Mouse (Mus musculus) gastrocnemius, postnatal 10 days (tissue): ENCODE data around the gene S100a7a. TPM values are rescaled to one million over a fixed set of nuclear protein-coding genes. Genes with fewer than 3 reads are reported as not detected.

Experiments used
- total RNA-seq, 2 experiments: library from RNA; stranded (reverse); gene quantifications; 2 replicates each; pipeline ENCODE4 v1.2.3; 2021

S100a7a gene
- total RNA-seq, 2 experiments from 2014 or later = not detected

Other genes with a start within 250 kb of the S100a7a start
- gene Ints3, start 220.4 kb upstream of the S100a7a start, total RNA-seq = 10 to 100 TPM; 18.4 to 24.3 TPM
- gene Npr1, start 188.2 kb upstream of the S100a7a start, total RNA-seq = 10 to 100 TPM; 18.7 to 21.4 TPM
- gene Ilf2, start 177.9 kb upstream of the S100a7a start, total RNA-seq = 10 to 100 TPM; 46.4 to 50.3 TPM
- gene Snapin, start 163.0 kb upstream of the S100a7a start, total RNA-seq = 10 to 100 TPM; 63.2 to 67.2 TPM
- 100 to 1,000 TPM; 103 to 108 TPM for gene Chtop, start 144.5 kb upstream of the S100a7a start, total RNA-seq
- 10 to 100 TPM; 37.5 to 44.2 TPM for gene S100a1, start 139.6 kb upstream of the S100a7a start, total RNA-seq
- gene S100a13, start 139.6 kb upstream of the S100a7a start, total RNA-seq = 10 to 100 TPM; 15.8 to 17.9 TPM
- gene S100a14, start 127.2 kb upstream of the S100a7a start, total RNA-seq = under 1 TPM in 1 of 2 experiments, not detected in 1; 0.23 TPM
- 100 to 1,000 TPM; 124 to 128 TPM for gene S100a16, start 116.8 kb upstream of the S100a7a start, total RNA-seq
- 1 to 10 TPM in 1 of 2 experiments, under 1 TPM in 1; 0.49 to 1.6 TPM for gene S100a3, start 93.4 kb upstream of the S100a7a start, total RNA-seq
- not detected for gene S100a2, start 63.8 kb upstream of the S100a7a start, total RNA-seq
- gene Gm42674, start 52.1 kb upstream of the S100a7a start, total RNA-seq = not detected
- 10 to 100 TPM in 1 of 2 experiments, 1 to 10 TPM in 1; 9.6 to 20.1 TPM for gene S100a4, start 50.2 kb upstream of the S100a7a start, total RNA-seq
- gene S100a5, start 45.5 kb upstream of the S100a7a start, total RNA-seq = not detected
- 100 to 1,000 TPM in 1 of 2 experiments, 10 to 100 TPM in 1; 83.2 to 102 TPM for gene S100a6, start 41.1 kb upstream of the S100a7a start, total RNA-seq
- 10 to 100 TPM in 1 of 2 experiments, under 1 TPM in 1; 0.94 to 42.3 TPM for gene S100a8, start 15.0 kb downstream of the S100a7a start, total RNA-seq
- 10 to 100 TPM in 1 of 2 experiments, under 1 TPM in 1; 0.70 to 44.4 TPM for gene S100a9, start 41.7 kb downstream of the S100a7a start, total RNA-seq
- gene Pglyrp4, start 72.9 kb downstream of the S100a7a start, total RNA-seq = not detected
- gene Gm5849, start 123.9 kb downstream of the S100a7a start, total RNA-seq = not detected